Mouse (Mus musculus): ENCODE measurements around the gene Irs3. TPM values are rescaled to one million over a fixed set of nuclear protein-coding genes. Genes with fewer than 3 reads are reported as not detected.
A peak's percentile ranks its signal among the peaks of the same experiment; 100 is the strongest.

The Irs3 gene
- polyA plus RNA-seq, 1 experiment: 0.18 TPM

DNA sequence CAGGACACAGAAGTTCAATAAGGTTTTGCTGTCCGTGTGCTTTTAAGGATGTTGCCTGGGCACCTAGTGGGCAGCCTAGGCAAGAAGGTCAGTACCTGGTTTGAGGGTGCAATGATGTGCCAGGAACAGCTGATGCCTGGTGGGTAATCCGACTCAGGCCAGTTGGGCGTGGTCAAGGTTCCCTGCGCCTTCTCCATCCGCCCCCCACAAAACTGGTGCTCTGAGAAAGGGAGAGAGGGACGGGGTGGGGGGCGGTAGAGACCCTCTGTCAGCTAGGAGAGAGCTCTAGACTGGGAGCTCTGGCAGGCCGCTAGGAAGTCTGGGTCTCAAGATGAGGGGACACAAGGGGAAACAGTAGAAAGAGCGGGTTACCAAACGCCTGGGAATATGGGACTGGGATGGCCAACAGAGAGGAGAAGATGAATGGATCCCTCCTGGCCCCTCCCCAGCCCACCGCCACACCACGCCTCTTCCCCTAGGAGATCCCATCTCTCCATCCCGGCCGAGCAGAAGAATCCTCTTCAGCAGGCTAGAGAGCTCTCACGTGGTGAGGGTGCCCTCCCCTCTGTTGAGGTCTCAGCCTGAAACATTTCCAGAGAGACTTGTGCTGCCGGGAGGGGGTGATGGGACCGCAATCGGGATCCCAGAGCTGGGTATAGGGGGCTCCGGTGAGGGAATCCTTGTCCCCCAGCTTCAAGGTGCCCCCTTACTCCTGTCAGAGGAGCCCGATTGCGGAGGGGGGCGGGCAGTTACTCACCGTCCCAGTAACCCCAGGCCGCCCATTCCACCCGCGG is 37.5 kb downstream of the Irs3 start:
- H3K4me3 ChIP-seq (replicated peaks; ENCODE audit: insufficient read depth, low read depth, low read length): no peak overlapping the region
- 26% methylated on average over 26 of the region's 26 CpGs for WGBS
- H3K27me3 ChIP-seq (ENCODE audit: control insufficient read depth, insufficient read depth, low read length): no peaks in the 10 kb centered on the region
- H3K27ac ChIP-seq (ENCODE audit: insufficient read depth, low read length): no peak overlapping the region
- no peak for DNase-seq
- TF ChIP-seq POLR2A (IDR thresholded peaks at IDR 0.05; ENCODE audit: borderline replicate concordance, insufficient read depth, low read length) (no peak), CTCF (IDR thresholded peaks at IDR 0.05; ENCODE audit: borderline replicate concordance, insufficient read depth, low read depth, low read length) (no peak)
- H3K4me1 ChIP-seq (ENCODE audit: control insufficient read depth, insufficient read depth, low read length): peaks cover 3% of the 10 kb centered on the region; the same call in 1 of the 2 replicates

DNA sequence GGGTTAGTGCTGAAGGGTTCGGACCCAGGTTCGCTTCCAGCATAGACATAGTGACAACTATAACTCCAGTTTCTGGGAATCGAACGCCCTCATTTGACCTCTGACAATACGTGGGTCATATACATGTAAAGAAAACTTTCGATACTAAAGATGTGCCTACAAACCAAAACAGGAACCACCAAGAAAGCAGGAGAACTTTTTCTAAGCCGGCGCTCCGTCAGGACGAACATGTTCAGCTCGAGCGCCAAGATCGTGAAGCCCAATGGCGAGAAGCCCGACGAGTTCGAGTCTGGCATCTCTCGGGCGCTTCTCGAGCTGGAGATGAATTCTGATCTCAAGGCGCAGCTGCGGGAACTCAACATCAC is 44.2 kb downstream of the Irs3 start:
- Histone ChIP-seq H3K27me3 (ENCODE audit: control insufficient read depth, insufficient read depth, low read length) (no peaks in the 10 kb centered on the region), H3K4me3 (replicated peaks; ENCODE audit: insufficient read depth, low read depth, low read length) (peak overlapping the region; percentile 99), H3K27ac (ENCODE audit: insufficient read depth, low read length) (no peak overlapping the region), H3K4me1 (ENCODE audit: control insufficient read depth, insufficient read depth, low read length) (peaks cover 9% of the 10 kb centered on the region)
- WGBS: under 1% methylated on average over 22 of the region's 22 CpGs
- no peak for TF ChIP-seq CTCF (IDR thresholded peaks at IDR 0.05; ENCODE audit: borderline replicate concordance, insufficient read depth, low read depth, low read length)
- no peak for TF ChIP-seq POLR2A (IDR thresholded peaks at IDR 0.05; ENCODE audit: borderline replicate concordance, insufficient read depth, low read length)
- peak in 1 of 2 experiments; percentile 28 for DNase-seq

DNA sequence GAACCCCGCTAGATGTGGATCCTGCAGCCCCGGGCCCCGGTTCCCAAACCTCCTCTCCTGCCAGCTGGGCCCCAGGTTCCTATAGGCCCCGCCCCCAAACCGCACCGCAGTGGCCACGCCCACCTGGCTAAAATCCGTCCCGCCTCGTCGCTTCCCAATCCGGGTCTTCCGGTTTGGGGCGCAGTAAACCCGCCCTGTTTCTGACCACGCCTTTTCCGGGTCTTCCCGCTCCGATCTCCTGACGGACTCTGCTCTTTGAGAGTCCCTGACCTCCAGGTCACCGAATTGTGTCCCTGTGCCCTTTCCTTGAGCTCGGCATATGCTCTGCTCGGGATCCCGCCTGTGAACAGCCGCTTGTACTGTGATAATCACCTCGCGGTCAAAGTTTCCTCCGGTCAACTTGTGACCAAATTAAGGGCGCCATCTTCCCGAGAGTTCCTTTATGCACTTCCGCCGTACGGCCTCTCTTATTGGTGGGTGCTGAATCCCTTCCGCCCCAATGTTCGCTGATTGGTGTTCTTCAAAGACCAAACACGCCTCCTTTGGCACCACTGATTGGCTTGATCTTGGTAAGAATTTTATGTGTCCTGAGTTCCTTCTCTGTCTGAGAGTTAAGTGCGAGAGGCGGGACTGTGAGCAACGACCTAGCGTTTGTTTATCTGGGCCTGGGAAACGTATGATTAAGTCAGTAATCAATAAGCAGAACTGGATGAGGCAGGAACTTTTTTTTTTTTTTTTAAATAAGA is 44.7 kb downstream of the Irs3 start, which contains the start of gene Mospd3:
Mospd3 (minus strand) TSS at position 440 of the 746 bp plus-strand sequence.
- H3K4me3 ChIP-seq (replicated peaks; ENCODE audit: insufficient read depth, low read depth, low read length): peak within 1 kb of the TSS; percentile 99
- peaks cover 9% of the 10 kb centered on the region for H3K4me1 ChIP-seq (ENCODE audit: control insufficient read depth, insufficient read depth, low read length)
- DNase-seq: peak; percentile 96 to 98
- no peaks in the 10 kb centered on the region for H3K27me3 ChIP-seq (ENCODE audit: control insufficient read depth, insufficient read depth, low read length)
- WGBS: under 1% methylated on average over 41 of the region's 41 CpGs
- peak; percentile 62; the same call in 1 of the 2 replicates for TF ChIP-seq POLR2A (IDR thresholded peaks at IDR 0.05; ENCODE audit: borderline replicate concordance, insufficient read depth, low read length)
- no peak for TF ChIP-seq CTCF (IDR thresholded peaks at IDR 0.05; ENCODE audit: borderline replicate concordance, insufficient read depth, low read depth, low read length)
- H3K27ac ChIP-seq (ENCODE audit: insufficient read depth, low read length): peak within 1 kb of the TSS; percentile 83

- DNase-seq: no peak
- peaks cover 9% of the 10 kb centered on the region for H3K4me1 ChIP-seq (ENCODE audit: control insufficient read depth, insufficient read depth, low read length)
- WGBS: under 1% methylated on average over 19 of the region's 19 CpGs
- H3K27me3 ChIP-seq (ENCODE audit: control insufficient read depth, insufficient read depth, low read length): no peaks in the 10 kb centered on the region
- peak overlapping the region; percentile 99 for H3K4me3 ChIP-seq (replicated peaks; ENCODE audit: insufficient read depth, low read depth, low read length)
- H3K27ac ChIP-seq (ENCODE audit: insufficient read depth, low read length): peak overlapping the region; percentile 51; the same call in 1 of the 2 replicates
- TF ChIP-seq POLR2A (IDR thresholded peaks at IDR 0.05; ENCODE audit: borderline replicate concordance, insufficient read depth, low read length) (no peak), CTCF (IDR thresholded peaks at IDR 0.05; ENCODE audit: borderline replicate concordance, insufficient read depth, low read depth, low read length) (no peak)
Observed at GRCm38 (mm10) chr5:137600281-137600618, 45.3 kb downstream of the Irs3 start.

DNA sequence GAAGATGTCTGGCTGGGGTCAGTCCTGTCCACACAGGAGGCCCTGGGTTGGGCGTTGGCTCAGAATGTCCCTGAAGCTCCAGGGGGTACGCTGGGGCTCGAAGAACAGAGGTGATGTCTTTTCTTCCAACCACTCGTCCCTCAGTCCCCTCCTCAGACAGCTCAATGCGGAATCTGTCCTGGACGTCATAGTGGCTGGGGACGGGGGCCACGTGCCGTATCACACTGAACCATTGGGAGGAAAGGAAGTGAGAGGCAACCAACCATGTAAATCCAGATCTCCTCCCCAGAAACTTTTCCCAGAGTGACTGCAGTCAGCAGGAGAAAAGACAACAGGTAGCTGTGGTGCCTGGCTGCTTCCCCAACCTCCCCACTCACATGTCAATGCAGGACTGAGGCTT is 45.9 kb downstream of the Irs3 start:
- peak in 1 of 2 experiments; percentile 16 for DNase-seq
- TF ChIP-seq POLR2A (IDR thresholded peaks at IDR 0.05; ENCODE audit: borderline replicate concordance, insufficient read depth, low read length): no peak
- TF ChIP-seq CTCF (IDR thresholded peaks at IDR 0.05; ENCODE audit: borderline replicate concordance, insufficient read depth, low read depth, low read length): no peak
- Histone ChIP-seq H3K27ac (ENCODE audit: insufficient read depth, low read length) (no peak overlapping the region), H3K4me1 (ENCODE audit: control insufficient read depth, insufficient read depth, low read length) (peaks cover 9% of the 10 kb centered on the region), H3K4me3 (replicated peaks; ENCODE audit: insufficient read depth, low read depth, low read length) (peak overlapping the region; percentile 99), H3K27me3 (ENCODE audit: control insufficient read depth, insufficient read depth, low read length) (no peaks in the 10 kb centered on the region)
- WGBS: 25% methylated on average over 9 of the region's 9 CpGs

DNA sequence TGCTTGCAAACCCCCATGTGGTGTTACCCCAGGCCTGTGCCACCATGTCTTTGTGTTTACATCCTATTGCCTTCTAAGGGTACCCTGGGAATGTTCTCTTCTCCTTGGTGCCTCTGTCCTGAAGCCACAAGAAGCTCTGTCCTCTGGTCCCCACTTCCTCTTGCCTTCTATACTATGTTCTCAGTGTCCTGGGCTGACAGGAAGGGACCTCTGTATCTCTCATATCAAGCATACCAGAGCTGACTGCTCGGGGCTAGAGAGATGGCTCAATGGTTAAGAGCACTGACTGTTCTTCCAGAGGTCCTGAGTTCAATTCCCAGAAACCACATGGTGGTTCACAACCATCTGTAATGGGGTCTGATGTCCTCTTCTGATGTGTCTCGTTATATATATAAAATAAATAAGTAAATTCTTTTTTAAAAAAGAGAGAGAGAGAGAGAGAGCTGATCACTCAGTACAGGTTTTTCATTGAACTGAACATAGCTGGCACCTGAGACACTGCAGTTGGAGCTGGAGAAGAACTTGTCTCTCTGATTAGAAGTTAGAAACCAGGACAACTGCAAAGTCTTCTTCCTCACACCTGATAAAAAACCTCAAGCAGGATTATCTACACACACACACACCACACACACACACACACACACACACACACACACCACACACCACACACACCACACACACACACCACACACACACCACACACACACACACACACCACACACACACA is 47.3 kb downstream of the Irs3 start:
- no peak for TF ChIP-seq CTCF (IDR thresholded peaks at IDR 0.05; ENCODE audit: borderline replicate concordance, insufficient read depth, low read depth, low read length)
- TF ChIP-seq POLR2A (IDR thresholded peaks at IDR 0.05; ENCODE audit: borderline replicate concordance, insufficient read depth, low read length): no peak
- Histone ChIP-seq H3K27me3 (ENCODE audit: control insufficient read depth, insufficient read depth, low read length) (no peaks in the 10 kb centered on the region), H3K27ac (ENCODE audit: insufficient read depth, low read length) (no peak overlapping the region), H3K4me1 (ENCODE audit: control insufficient read depth, insufficient read depth, low read length) (peaks cover 9% of the 10 kb centered on the region), H3K4me3 (replicated peaks; ENCODE audit: insufficient read depth, low read depth, low read length) (no peak overlapping the region)
- 78% methylated on average over 2 of the region's 2 CpGs for WGBS
- no peak for DNase-seq

DNA sequence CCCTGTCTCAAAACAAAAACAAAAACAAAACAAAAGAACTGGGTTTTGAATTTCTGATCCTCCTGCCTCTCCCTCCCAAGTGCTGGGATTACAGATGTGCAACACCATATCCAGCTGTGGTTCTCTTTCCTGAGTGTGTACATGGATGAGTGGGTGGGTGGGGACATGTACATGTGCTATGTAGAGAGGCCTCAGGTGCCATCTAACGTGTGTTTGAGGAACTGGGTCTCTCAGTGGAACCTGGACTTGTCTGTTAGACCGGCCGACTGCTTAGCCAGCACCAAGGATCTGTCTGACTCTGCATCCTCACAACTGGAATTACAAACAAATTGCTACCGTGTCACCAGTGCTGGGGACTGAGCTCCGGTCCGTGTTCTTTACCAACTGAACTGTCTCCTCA is 47.9 kb downstream of the Irs3 start:
- no peak overlapping the region for H3K4me3 ChIP-seq (replicated peaks; ENCODE audit: insufficient read depth, low read depth, low read length)
- TF ChIP-seq POLR2A (IDR thresholded peaks at IDR 0.05; ENCODE audit: borderline replicate concordance, insufficient read depth, low read length): no peak
- TF ChIP-seq CTCF (IDR thresholded peaks at IDR 0.05; ENCODE audit: borderline replicate concordance, insufficient read depth, low read depth, low read length): no peak
- H3K27ac ChIP-seq (ENCODE audit: insufficient read depth, low read length): no peak overlapping the region
- H3K27me3 ChIP-seq (ENCODE audit: control insufficient read depth, insufficient read depth, low read length): no peaks in the 10 kb centered on the region
- DNase-seq: no peak
- WGBS: 94% methylated on average over 6 of the region's 6 CpGs
- H3K4me1 ChIP-seq (ENCODE audit: control insufficient read depth, insufficient read depth, low read length): peaks cover 9% of the 10 kb centered on the region

Measured in cerebellum, adult 2 months (tissue).